Mouse (Mus musculus): ENCODE results near the gene Bud13. TPM values are rescaled to one million over a fixed set of nuclear protein-coding genes. Genes with fewer than 3 reads are reported as not detected.

The Bud13 gene
- polyA plus RNA-seq, 1 experiment: 10.0 TPM

DNA sequence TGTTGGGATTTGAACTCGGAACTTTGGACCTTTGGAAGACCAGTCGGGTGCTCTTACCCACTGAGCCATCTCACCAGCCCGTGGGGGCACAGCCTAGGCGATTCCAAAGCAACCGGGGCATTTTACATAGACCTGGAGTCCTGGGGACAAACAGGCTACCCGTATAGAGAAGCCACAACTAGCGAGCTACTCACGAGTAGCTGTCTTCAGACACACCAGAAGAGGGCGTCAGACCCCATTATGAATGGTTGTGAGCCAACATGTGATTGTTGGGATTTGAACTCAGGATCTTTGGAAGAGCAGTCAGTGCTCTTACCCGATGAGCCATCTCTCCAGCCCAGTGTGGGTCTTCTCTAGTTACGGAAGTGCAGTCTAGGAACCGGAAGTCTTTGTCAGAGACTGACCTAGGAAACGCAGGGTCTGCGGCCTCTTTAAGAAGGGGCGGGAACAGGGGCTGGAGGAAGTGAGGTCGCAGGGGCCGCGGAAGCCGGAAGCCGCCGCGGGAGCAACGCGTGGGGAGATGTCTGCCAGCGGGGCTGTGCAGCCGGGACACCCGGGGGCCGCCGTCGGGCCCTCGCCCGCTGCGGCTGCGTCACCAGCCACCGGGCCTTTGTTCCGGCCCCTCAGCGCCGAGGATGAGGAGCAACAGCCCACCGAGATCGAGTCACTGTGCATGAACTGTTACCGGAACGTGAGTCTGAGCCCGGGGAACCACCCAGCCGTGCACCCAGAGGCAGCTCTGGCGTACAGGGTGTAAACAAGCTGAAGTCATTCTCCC is 9.9 kb upstream of the Bud13 start, which contains the start of gene Zpr1:
Gene Zpr1 (plus strand): TSS at position 388 of the 778 bp plus-strand sequence.
- TF ChIP-seq CTCF (IDR thresholded peaks at IDR 0.05; ENCODE audit: insufficient read depth, low read length) (no peak), POLR2A (IDR thresholded peaks at IDR 0.05; ENCODE audit: borderline replicate concordance, extremely low read depth, low read depth, low read length) (peak; percentile 49; the same call in 1 of the 2 replicates)
- peaks cover 6% of the 10 kb centered on the region for H3K4me1 ChIP-seq (ENCODE audit: control insufficient read depth, insufficient read depth, low read length)
- peak within 1 kb of the TSS; percentile 94 for H3K4me3 ChIP-seq (replicated peaks; ENCODE audit: extremely low read depth, low read depth, low read length)
- 4% methylated on average over 45 of the region's 45 CpGs for WGBS
- DNase-seq: peak; percentile 84

- H3K4me3 ChIP-seq (replicated peaks; ENCODE audit: extremely low read depth, low read depth, low read length): no peak overlapping the region
- no peak for DNase-seq
- peaks cover 6% of the 10 kb centered on the region for H3K4me1 ChIP-seq (ENCODE audit: control insufficient read depth, insufficient read depth, low read length)
- 76% methylated on average over 9 of the region's 9 CpGs for WGBS
- TF ChIP-seq POLR2A (IDR thresholded peaks at IDR 0.05; ENCODE audit: borderline replicate concordance, extremely low read depth, low read depth, low read length) (no peak), CTCF (IDR thresholded peaks at IDR 0.05; ENCODE audit: insufficient read depth, low read length) (no peak)
Observed at GRCm38 (mm10) chr9:46274494-46274893, 8.3 kb upstream of the Bud13 start.

GRCm38 (mm10) chr9:46298381-46298780 is 15.6 kb downstream of the Bud13 start:
- no peak for DNase-seq
- WGBS: 78% methylated on average over 4 of the region's 4 CpGs
- Histone ChIP-seq H3K4me1 (ENCODE audit: control insufficient read depth, insufficient read depth, low read length) (no peaks in the 10 kb centered on the region), H3K4me3 (replicated peaks; ENCODE audit: extremely low read depth, low read depth, low read length) (no peak overlapping the region)
- no peak for TF ChIP-seq POLR2A (IDR thresholded peaks at IDR 0.05; ENCODE audit: borderline replicate concordance, extremely low read depth, low read depth, low read length)
- TF ChIP-seq CTCF (IDR thresholded peaks at IDR 0.05; ENCODE audit: insufficient read depth, low read length): no peak

DNA sequence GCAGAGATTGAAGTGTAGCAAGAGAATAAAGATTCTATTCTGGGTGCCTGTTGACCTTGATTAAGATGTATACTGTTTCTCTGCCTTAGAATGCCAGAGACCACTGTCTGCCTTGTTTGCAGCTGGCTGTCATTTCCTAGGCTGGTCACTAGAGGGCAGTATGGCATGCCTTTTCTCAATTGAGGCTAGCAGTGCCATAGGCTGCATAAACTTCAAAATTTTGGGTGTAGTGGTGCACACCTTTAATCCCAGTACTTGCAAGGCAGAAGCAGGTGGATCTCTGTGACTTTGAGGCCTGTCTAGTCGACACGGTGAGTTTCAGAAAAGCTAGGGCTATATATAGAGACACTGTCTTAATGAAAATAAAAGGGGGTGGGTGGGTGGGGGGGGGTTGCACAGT is 19.3 kb downstream of the Bud13 start:
- Histone ChIP-seq H3K4me3 (replicated peaks; ENCODE audit: extremely low read depth, low read depth, low read length) (no peak overlapping the region), H3K4me1 (ENCODE audit: control insufficient read depth, insufficient read depth, low read length) (no peaks in the 10 kb centered on the region)
- TF ChIP-seq POLR2A (IDR thresholded peaks at IDR 0.05; ENCODE audit: borderline replicate concordance, extremely low read depth, low read depth, low read length) (no peak), CTCF (IDR thresholded peaks at IDR 0.05; ENCODE audit: insufficient read depth, low read length) (peak; percentile 95)
- DNase-seq: peak; percentile 20
- 12% methylated on average over 2 of the region's 2 CpGs for WGBS

DNA sequence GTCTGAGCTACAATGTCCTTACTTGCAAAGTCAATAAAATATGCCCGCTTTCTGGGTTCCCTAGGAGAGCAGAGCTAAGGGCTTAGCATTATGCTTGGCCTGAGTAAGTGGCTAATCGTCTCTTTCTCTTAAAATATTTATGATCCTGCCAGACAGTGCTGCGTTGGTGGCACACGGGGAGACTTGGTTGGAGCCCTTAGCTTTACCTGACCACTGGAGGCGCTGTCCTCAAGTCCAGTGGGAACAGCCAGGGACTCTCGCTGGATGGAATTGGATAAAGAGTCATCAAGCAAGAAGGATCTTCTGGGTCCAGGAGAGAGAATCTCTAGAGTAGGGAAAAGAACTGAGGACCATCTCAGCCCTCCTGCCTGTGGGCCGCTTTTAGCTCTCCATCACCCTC is 26.3 kb downstream of the Bud13 start:
- 16% methylated on average over 7 of the region's 7 CpGs for WGBS
- peak; percentile 12 for DNase-seq

DNA sequence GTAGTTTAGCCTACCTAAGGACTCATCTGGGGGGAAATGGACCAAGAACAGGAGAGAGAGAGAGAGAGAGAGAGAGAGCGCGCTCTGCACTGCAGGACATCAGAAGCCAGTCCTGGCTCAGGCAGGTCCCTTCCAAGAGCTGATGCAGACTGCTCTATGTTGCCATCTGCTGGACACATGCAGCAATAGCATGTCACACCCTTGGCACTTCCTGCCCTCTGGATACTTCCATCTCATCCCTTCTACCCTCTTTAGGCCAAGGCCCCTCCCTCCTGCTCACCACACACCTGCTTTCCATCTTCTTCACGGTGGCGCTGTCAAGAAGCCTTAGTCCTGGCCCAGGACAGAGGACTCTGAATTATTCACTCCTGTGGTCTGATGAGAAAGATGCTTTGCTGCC is 31.7 kb downstream of the Bud13 start:
- WGBS: 8% methylated on average over 4 of the region's 4 CpGs
- DNase-seq: peak; percentile 48
- H3K4me1 ChIP-seq (ENCODE audit: control insufficient read depth, insufficient read depth, low read length): no peaks in the 10 kb centered on the region
- H3K4me3 ChIP-seq (replicated peaks; ENCODE audit: extremely low read depth, low read depth, low read length): no peak overlapping the region
- TF ChIP-seq POLR2A (IDR thresholded peaks at IDR 0.05; ENCODE audit: borderline replicate concordance, extremely low read depth, low read depth, low read length): no peak
- TF ChIP-seq CTCF (IDR thresholded peaks at IDR 0.05; ENCODE audit: insufficient read depth, low read length): peak; percentile 100

More for the DNA sequence above, 26.3 kb downstream of the Bud13 start:
- no peak overlapping the region for H3K4me3 ChIP-seq (replicated peaks; ENCODE audit: extremely low read depth, low read depth, low read length)
- H3K4me1 ChIP-seq (ENCODE audit: control insufficient read depth, insufficient read depth, low read length): no peaks in the 10 kb centered on the region
- TF ChIP-seq POLR2A (IDR thresholded peaks at IDR 0.05; ENCODE audit: borderline replicate concordance, extremely low read depth, low read depth, low read length) (no peak), CTCF (IDR thresholded peaks at IDR 0.05; ENCODE audit: insufficient read depth, low read length) (peak; percentile 37; the same call in 1 of the 2 replicates)

DNA sequence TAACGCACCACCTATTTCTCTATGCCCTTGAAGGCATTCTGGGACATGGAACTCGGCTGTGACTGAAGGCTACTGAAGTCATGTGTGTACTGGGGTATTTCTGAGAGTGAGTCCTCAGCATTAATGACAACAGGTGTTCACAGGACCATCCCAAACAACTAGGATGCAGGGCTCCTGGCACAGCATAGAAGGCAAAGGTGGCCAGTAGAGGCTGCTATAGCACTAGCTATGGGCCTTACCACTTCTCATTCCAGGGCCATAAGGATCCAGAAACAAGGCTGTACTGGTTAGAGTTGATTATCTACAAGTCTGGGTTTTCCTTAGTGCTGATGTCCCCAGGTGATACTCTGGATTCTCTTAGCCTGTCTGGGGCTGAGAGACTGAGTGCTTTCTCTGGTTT is 32.1 kb downstream of the Bud13 start:
- no peak overlapping the region for H3K4me3 ChIP-seq (replicated peaks; ENCODE audit: extremely low read depth, low read depth, low read length)
- WGBS: 31% methylated on average over 2 of the region's 2 CpGs
- DNase-seq: no peak
- H3K4me1 ChIP-seq (ENCODE audit: control insufficient read depth, insufficient read depth, low read length): no peaks in the 10 kb centered on the region
- TF ChIP-seq CTCF (IDR thresholded peaks at IDR 0.05; ENCODE audit: insufficient read depth, low read length) (no peak), POLR2A (IDR thresholded peaks at IDR 0.05; ENCODE audit: borderline replicate concordance, extremely low read depth, low read depth, low read length) (no peak)

DNA sequence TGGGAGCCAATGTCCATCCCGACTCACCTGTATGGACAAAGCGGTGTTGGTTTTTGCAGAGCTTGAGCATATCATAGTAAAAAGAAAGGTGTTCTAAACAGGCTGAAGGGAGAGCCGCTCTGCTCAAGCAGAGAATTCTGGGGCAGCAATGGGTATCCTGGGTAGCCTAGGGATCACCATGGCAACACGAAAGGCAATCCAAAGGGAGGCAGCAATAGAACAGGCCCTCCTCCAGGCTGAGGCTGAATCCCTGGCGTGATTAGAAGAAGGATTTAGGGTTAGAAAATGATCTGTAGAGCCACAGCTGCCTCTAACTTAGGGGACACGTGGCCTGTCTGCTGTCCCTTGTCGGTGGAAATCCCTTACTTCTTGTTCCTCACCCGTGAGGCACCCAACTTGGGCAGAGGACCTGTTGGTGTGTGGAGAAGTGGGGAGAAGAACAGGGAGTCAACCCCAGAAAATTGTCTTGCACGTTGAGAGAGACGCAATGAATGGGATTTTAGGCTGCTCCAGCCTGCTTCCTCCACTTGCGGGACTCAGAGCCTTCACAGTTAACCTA is 33.1 kb downstream of the Bud13 start:
- 71% methylated on average over 11 of the region's 11 CpGs for WGBS
- no peak overlapping the region for H3K4me3 ChIP-seq (replicated peaks; ENCODE audit: extremely low read depth, low read depth, low read length)
- no peaks in the 10 kb centered on the region for H3K4me1 ChIP-seq (ENCODE audit: control insufficient read depth, insufficient read depth, low read length)
- no peak for TF ChIP-seq CTCF (IDR thresholded peaks at IDR 0.05; ENCODE audit: insufficient read depth, low read length)
- TF ChIP-seq POLR2A (IDR thresholded peaks at IDR 0.05; ENCODE audit: borderline replicate concordance, extremely low read depth, low read depth, low read length): no peak
- no peak for DNase-seq

DNA sequence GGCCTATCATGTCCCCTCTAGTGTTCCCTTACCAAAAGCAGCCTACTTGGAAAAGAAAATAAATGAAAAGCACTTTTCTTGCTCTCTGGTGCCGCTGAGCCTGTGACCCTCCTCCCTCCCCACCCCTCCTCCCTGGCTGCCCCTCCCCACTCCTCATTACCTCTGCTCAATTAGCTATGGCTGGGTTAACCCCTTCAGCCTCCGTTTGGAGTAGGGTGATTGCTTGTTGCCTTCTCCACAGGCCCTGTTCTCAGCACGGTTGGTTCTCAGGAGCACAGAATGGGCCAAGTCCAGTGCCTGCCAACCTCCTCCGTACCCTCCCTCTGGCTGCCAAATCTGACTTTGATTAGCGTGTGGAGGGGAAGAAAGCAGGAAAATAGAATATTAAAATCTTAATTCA is 33.6 kb downstream of the Bud13 start:
- DNase-seq: no peak
- Histone ChIP-seq H3K4me1 (ENCODE audit: control insufficient read depth, insufficient read depth, low read length) (no peaks in the 10 kb centered on the region), H3K4me3 (replicated peaks; ENCODE audit: extremely low read depth, low read depth, low read length) (no peak overlapping the region)
- 35% methylated on average over 5 of the region's 5 CpGs for WGBS
- no peak for TF ChIP-seq CTCF (IDR thresholded peaks at IDR 0.05; ENCODE audit: insufficient read depth, low read length)
- TF ChIP-seq POLR2A (IDR thresholded peaks at IDR 0.05; ENCODE audit: borderline replicate concordance, extremely low read depth, low read depth, low read length): no peak

GRCm38 (mm10) chr9:46316909-46317308 is 34.1 kb downstream of the Bud13 start:
- DNase-seq: no peak
- TF ChIP-seq CTCF (IDR thresholded peaks at IDR 0.05; ENCODE audit: insufficient read depth, low read length) (no peak), POLR2A (IDR thresholded peaks at IDR 0.05; ENCODE audit: borderline replicate concordance, extremely low read depth, low read depth, low read length) (no peak)
- WGBS: 66% methylated on average over 8 of the region's 8 CpGs

More at GRCm38 (mm10) chr9:46316909-46317308, 34.1 kb downstream of the Bud13 start:
- no peaks in the 10 kb centered on the region for H3K4me1 ChIP-seq (ENCODE audit: control insufficient read depth, insufficient read depth, low read length)
- no peak overlapping the region for H3K4me3 ChIP-seq (replicated peaks; ENCODE audit: extremely low read depth, low read depth, low read length)
